Mouse (Mus musculus): ENCODE data around the gene Actn2.

The Actn2 gene

GRCm38 (mm10) chr13:12314173-12314572, 26.4 kb downstream of the Actn2 start:
- no peak for DNase-seq (ENCODE audit: low read depth)

- no peak for DNase-seq (ENCODE audit: low read depth)
Observed at GRCm38 (mm10) chr13:12311930-12312492, 28.5 kb downstream of the Actn2 start.

GRCm38 (mm10) chr13:12311371-12311770, 29.2 kb downstream of the Actn2 start:
- no peak for DNase-seq (ENCODE audit: low read depth)

GRCm38 (mm10) chr13:12309446-12309845, 31.1 kb downstream of the Actn2 start:
- no peak for DNase-seq (ENCODE audit: low read depth)

GRCm38 (mm10) chr13:12308878-12309277, 31.7 kb downstream of the Actn2 start:
- DNase-seq (ENCODE audit: low read depth): no peak

GRCm38 (mm10) chr13:12308473-12308872, 32.1 kb downstream of the Actn2 start:
- DNase-seq (ENCODE audit: low read depth): no peak

GRCm38 (mm10) chr13:12307286-12307685, 33.3 kb downstream of the Actn2 start:
- DNase-seq (ENCODE audit: low read depth): peak; percentile 79

- peak; percentile 68 for DNase-seq (ENCODE audit: low read depth)
Observed at GRCm38 (mm10) chr13:12305540-12305939, 35.0 kb downstream of the Actn2 start.

- no peak for DNase-seq (ENCODE audit: low read depth)
Observed at GRCm38 (mm10) chr13:12304991-12305390, 35.6 kb downstream of the Actn2 start.

GRCm38 (mm10) chr13:12297777-12298176, 42.8 kb downstream of the Actn2 start:
- no peak for DNase-seq (ENCODE audit: low read depth)

- peak; percentile 67 for DNase-seq (ENCODE audit: low read depth)
Observed at GRCm38 (mm10) chr13:12296701-12297100, 43.9 kb downstream of the Actn2 start.

GRCm38 (mm10) chr13:12293810-12294209, 46.8 kb downstream of the Actn2 start:
- no peak for DNase-seq (ENCODE audit: low read depth)

GRCm38 (mm10) chr13:12290700-12291099, 49.9 kb downstream of the Actn2 start:
- DNase-seq (ENCODE audit: low read depth): no peak

- no peak for DNase-seq (ENCODE audit: low read depth)
Observed at GRCm38 (mm10) chr13:12284528-12284927, 56.0 kb downstream of the Actn2 start.

GRCm38 (mm10) chr13:12283826-12284225, 56.7 kb downstream of the Actn2 start:
- DNase-seq (ENCODE audit: low read depth): no peak

GRCm38 (mm10) chr13:12274721-12275120, 65.8 kb downstream of the Actn2 start:
- DNase-seq (ENCODE audit: low read depth): no peak

GRCm38 (mm10) chr13:12274220-12274619, 66.3 kb downstream of the Actn2 start:
- no peak for DNase-seq (ENCODE audit: low read depth)

- DNase-seq (ENCODE audit: low read depth): peak; percentile 66
Observed at GRCm38 (mm10) chr13:12272953-12273352, 67.6 kb downstream of the Actn2 start.

- no peak for DNase-seq (ENCODE audit: low read depth)
Observed at GRCm38 (mm10) chr13:12267971-12268370, 72.6 kb downstream of the Actn2 start.

GRCm38 (mm10) chr13:12267097-12267496, 73.5 kb downstream of the Actn2 start:
- DNase-seq (ENCODE audit: low read depth): peak; percentile 29

- no peak for DNase-seq (ENCODE audit: low read depth)
Observed at GRCm38 (mm10) chr13:12263996-12264395, 76.6 kb downstream of the Actn2 start.

- DNase-seq (ENCODE audit: low read depth): peak; percentile 43
Observed at GRCm38 (mm10) chr13:12261505-12261904, 79.1 kb downstream of the Actn2 start.

- peak; percentile 93 for DNase-seq (ENCODE audit: low read depth)
Observed at GRCm38 (mm10) chr13:12257391-12258380, 82.9 kb downstream of the Actn2 start, which contains the start of gene Mtr. Gene Mtr (minus strand): TSS chr13:12258113.
